ENCODE assay signal across 15 mouse cellular contexts in genomic region chr14:61005127-61005837, GRCm38 (mm10). TPM values are rescaled to one million over a fixed set of nuclear protein-coding genes. Genes with fewer than 3 reads are reported as not detected.
DNase-seq lines count a peak whose midpoint lies in the region; ATAC-seq and TF ChIP-seq lines count a peak whose summit lies in the region.
"Had no signal": no experiment of that assay in that cellular context is flagged by ENCODE, and none has a peak within 500 bp of the region (broad histone marks: within the 10 kb centered on the region; RNA-seq: fewer than 3 reads in every experiment).

No protein-coding gene starts in this region.

- DNase-seq in layer of hippocampus, adult 2 months (ENCODE audit: low spot score in 2 of 2), result no peak
- no peak for DNase-seq in layer of hippocampus, postnatal 10 days (ENCODE audit: low spot score in 2 of 2)
- DNase-seq in embryo, embryonic 10.5 days (ENCODE audit: low spot score), result peak; percentile 74
- DNase-seq in forebrain, embryonic 11.5 days (ENCODE audit: low spot score), result peak; percentile 75
- peak; percentile 52 for DNase-seq in midbrain, embryonic 14.5 days
- no peak for DNase-seq in heart, postnatal 4 days
- DNase-seq in urinary bladder, adult 18-20 months (ENCODE audit: low spot score in 2 of 2), result no peak
- no peak for DNase-seq in heart, embryonic 10.5 days (ENCODE audit: low spot score)
- DNase-seq: adrenal gland, postnatal 25 days; gastrocnemius, postnatal 25 days; kidney, adult 8-10 months; lung, embryonic 14.5 days; retina, postnatal 1 day had no signal

- peaks cover 17% of the 10 kb centered on the region; the same call in 1 of the 2 replicates for H3K4me1 ChIP-seq in forebrain, embryonic 11.5 days (replicated peaks; ENCODE audit: control insufficient read depth, insufficient read depth, low read length)
- H3K4me1 ChIP-seq in midbrain, embryonic 14.5 days (ENCODE audit: control insufficient read depth, insufficient read depth, low read length), result peaks cover 9% of the 10 kb centered on the region
- peaks cover 14% of the 10 kb centered on the region for H3K4me1 ChIP-seq in heart, embryonic 10.5 days
- H3K4me1 ChIP-seq: hindbrain, embryonic 15.5 days had no signal

- H3K4me3 ChIP-seq in layer of hippocampus, adult 2 months, result no peak overlapping the region
- H3K4me3 ChIP-seq in forebrain, embryonic 11.5 days (ENCODE audit: low read depth, low read length), result no peak overlapping the region
- H3K4me3 ChIP-seq in midbrain, embryonic 14.5 days (replicated peaks; ENCODE audit: low read depth, low read length), result no peak overlapping the region
- H3K4me3 ChIP-seq in heart, embryonic 10.5 days, result no peak overlapping the region
- H3K4me3 ChIP-seq: hindbrain, embryonic 15.5 days; left cerebral cortex, adult 2 months had no signal

- H3K27ac ChIP-seq in layer of hippocampus, adult 2 months, result 0 out of 2 replicates have a peak overlapping the region, but pooled peaks have one; percentile 32
- peak overlapping the region; percentile 73 for H3K27ac ChIP-seq in forebrain, embryonic 11.5 days (ENCODE audit: low read depth, low read length)
- H3K27ac ChIP-seq in midbrain, embryonic 14.5 days (replicated peaks; ENCODE audit: low read depth, low read length), result peak overlapping the region; percentile 39; the same call in 1 of the 2 replicates
- no peak overlapping the region for H3K27ac ChIP-seq in heart, embryonic 10.5 days
- H3K27ac ChIP-seq: hindbrain, embryonic 15.5 days; left cerebral cortex, adult 2 months had no signal

- no peak overlapping the region for H3K4me2 ChIP-seq in forebrain, embryonic 11.5 days (ENCODE audit: low read depth, low read length, severe bottlenecking)
- H3K4me2 ChIP-seq in midbrain, embryonic 14.5 days (ENCODE audit: low read length), result no peak overlapping the region
- H3K4me2 ChIP-seq: hindbrain, embryonic 15.5 days; lung, embryonic 14.5 days had no signal

- peak; percentile 87 for ATAC-seq in forebrain, embryonic 11.5 days (replicated peaks; ENCODE audit: low FRiP score)
- ATAC-seq in midbrain, embryonic 14.5 days (ENCODE audit: low FRiP score, low TSS enrichment), result no peak; the same call in 1 of the 2 replicates

- no peak overlapping the region for H3K9ac ChIP-seq in forebrain, embryonic 11.5 days (ENCODE audit: low read length)
- H3K9ac ChIP-seq in midbrain, embryonic 14.5 days (replicated peaks; ENCODE audit: low read length), result peak overlapping the region; percentile 12; the same call in 1 of the 2 replicates
- H3K9ac ChIP-seq: hindbrain, embryonic 15.5 days; lung, embryonic 14.5 days had no signal

- no peaks in the 10 kb centered on the region for H3K9me3 ChIP-seq in forebrain, embryonic 11.5 days (ENCODE audit: control insufficient read depth, low read length)
- H3K9me3 ChIP-seq in midbrain, embryonic 14.5 days (ENCODE audit: control insufficient read depth, low read length), result no peaks in the 10 kb centered on the region
- H3K9me3 ChIP-seq in heart, embryonic 10.5 days, result no peaks in the 10 kb centered on the region
- H3K9me3 ChIP-seq: hindbrain, embryonic 15.5 days had no signal

- 5% methylated on average over 17 of the region's 17 CpGs for WGBS in forebrain, embryonic 11.5 days
- 6% methylated on average over 17 of the region's 17 CpGs for WGBS in midbrain, embryonic 14.5 days
- 27% methylated on average over 17 of the region's 17 CpGs for WGBS in heart, embryonic 10.5 days

- no peak for TF ChIP-seq CTCF in layer of hippocampus, adult 2 months (conservative IDR thresholded peaks at IDR 0.05)

- no peaks in the 10 kb centered on the region; the same call in 1 of the 2 replicates for H3K27me3 ChIP-seq in forebrain, embryonic 11.5 days (ENCODE audit: control insufficient read depth, insufficient read depth, low read length)
- no peaks in the 10 kb centered on the region; the same call in 1 of the 2 replicates for H3K27me3 ChIP-seq in midbrain, embryonic 14.5 days (ENCODE audit: control insufficient read depth, insufficient read depth, low read length)
- H3K27me3 ChIP-seq in heart, embryonic 10.5 days (ENCODE audit: insufficient read depth, poor library complexity, severe bottlenecking), result no peaks in the 10 kb centered on the region
- H3K27me3 ChIP-seq: hindbrain, embryonic 15.5 days had no signal

- H3K36me3 ChIP-seq in forebrain, embryonic 11.5 days (ENCODE audit: control insufficient read depth, insufficient read depth, low read length), result no peaks in the 10 kb centered on the region
- no peaks in the 10 kb centered on the region for H3K36me3 ChIP-seq in midbrain, embryonic 14.5 days (ENCODE audit: control insufficient read depth, insufficient read depth, low read length)
- peaks cover 10% of the 10 kb centered on the region; the same call in 1 of the 2 replicates for H3K36me3 ChIP-seq in heart, embryonic 10.5 days
- H3K36me3 ChIP-seq: hindbrain, embryonic 15.5 days had no signal

RNA-seq across cellular contexts. Expression of gene Tnfrsf19, which starts 41.0 kb away (rescaled TPM):
- 10 to 100 TPM; 49.0 to 50.0 TPM for total RNA-seq in layer of hippocampus, adult 2 months (2021)
- 10 to 100 TPM; 75.9 to 87.9 TPM for total RNA-seq in layer of hippocampus, postnatal 10 days (2021)
- polyA plus RNA-seq in forebrain, embryonic 11.5 days (2014; fragmentation: Nextera tagmentation; extraction: Ambion mirVana), result 127 and 138 TPM in 2 replicates
- polyA plus RNA-seq in midbrain, embryonic 14.5 days (2014; fragmentation: Nextera tagmentation; extraction: Ambion mirVana), result 25.4 and 46.9 TPM in 2 replicates
- 1 to 10 TPM; 6.6 to 7.0 TPM for total RNA-seq in heart, postnatal 4 days (2021)
- polyA plus RNA-seq in heart, embryonic 10.5 days (2016; fragmentation: Nextera tagmentation; extraction: Ambion mirVana), result 29.8 and 32.8 TPM in 2 replicates

Comparison
In these comparisons a context has a peak if more than half of its experiments do, and no peak if none do; other contexts are left out.
1. DNase-seq: peak in embryo, embryonic 10.5 days (single experiment), forebrain, embryonic 11.5 days (single experiment) and midbrain, embryonic 14.5 days (single experiment); none in layer of hippocampus, adult 2 months (0 of 2), layer of hippocampus, postnatal 10 days (0 of 2), heart, postnatal 4 days (single experiment), urinary bladder, adult 18-20 months (0 of 2) and heart, embryonic 10.5 days (single experiment).
2. RNA of gene Tnfrsf19, which starts 41.0 kb away (total RNA-seq): 75.9 to 87.9 TPM in layer of hippocampus, postnatal 10 days and 49.0 to 50.0 TPM in layer of hippocampus, adult 2 months; 6.6 to 7.0 TPM in heart, postnatal 4 days; every median in the first group is over 4 times any median in the second.